Mouse (Mus musculus) left cerebral cortex, adult 2 months (tissue): ENCODE results near the gene Zfp574. TPM values are rescaled to one million over a fixed set of nuclear protein-coding genes. Genes with fewer than 3 reads are reported as not detected.

Source experiments
- DNase-seq, 2 experiments: peaks; one replicate each; pipeline ENCODE4 v3.0.0; 2021 to 2022; ENCODE audit warnings: low spot score in 2 of 2, mixed read lengths in 1 of 2; ENCODE audit errors: extremely low spot score in 1 of 2
- H3K27ac ChIP-seq: fragments of 200-600 bp; 2 replicates; pipeline ENCODE4 v1.8.1; 2022
- H3K4me3 ChIP-seq: fragments of 200-600 bp; 2 replicates; pipeline ENCODE4 v1.8.1; 2022
- CTCF ChIP-seq: fragments of 200-600 bp; IDR thresholded peaks from 2 replicates; pipeline ENCODE4 v1.8.1; 2022; ENCODE audit warnings: antibody characterized with exemption, mild to moderate bottlenecking, moderate library complexity
- intact Hi-C: fragments of 180-260 bp; cut with DNase I; formaldehyde crosslinking; loops from one replicate; pipeline ENCODE4 v1.15.1; 2025
- microRNA-seq, 2 experiments: library from miRNA; unstranded; fragments of <30 nt; microRNA quantifications; one replicate each; pipeline ENCODE4 v1.2.0; 2021
- total RNA-seq, 2 experiments: library from RNA; stranded (reverse); gene quantifications; 2 replicates each; pipeline ENCODE4 v1.2.3; 2021

The Zfp574 gene
- total RNA-seq, 2 experiments from 2014 or later = 37.1 to 37.7 TPM

DNA sequence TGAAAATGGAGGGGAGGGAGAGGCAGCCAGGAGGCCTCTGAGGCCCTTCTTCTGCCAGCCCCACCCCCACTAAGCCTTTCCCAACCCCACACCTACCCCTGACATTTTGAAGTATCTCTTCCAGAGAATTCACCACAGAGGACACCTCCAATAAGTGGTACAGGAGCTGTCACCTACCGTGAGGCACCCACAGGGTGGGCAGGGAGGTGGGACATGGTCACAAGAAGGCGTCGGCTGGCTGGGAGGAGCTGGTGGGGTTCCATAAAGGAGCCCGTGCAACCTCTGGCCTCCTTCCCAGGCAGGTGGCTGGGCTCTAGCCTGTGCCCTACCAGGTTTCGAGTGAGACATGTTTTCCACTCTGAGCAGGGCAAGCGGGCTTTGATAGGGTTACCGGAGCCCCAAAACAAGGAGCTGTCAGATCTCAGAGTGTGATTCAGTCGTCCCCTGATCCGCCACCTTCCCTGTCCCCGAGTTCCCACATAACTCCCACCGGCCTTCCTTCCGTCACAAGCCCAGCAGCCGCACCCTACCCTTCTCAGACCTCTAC is 48.9 kb downstream of the Zfp574 start:
- intact Hi-C loops = no loop called here
- no peak overlapping the region for H3K4me3 ChIP-seq
- H3K27ac ChIP-seq = no peak overlapping the region
- no peak for TF ChIP-seq CTCF
- DNase-seq = no peak

DNA sequence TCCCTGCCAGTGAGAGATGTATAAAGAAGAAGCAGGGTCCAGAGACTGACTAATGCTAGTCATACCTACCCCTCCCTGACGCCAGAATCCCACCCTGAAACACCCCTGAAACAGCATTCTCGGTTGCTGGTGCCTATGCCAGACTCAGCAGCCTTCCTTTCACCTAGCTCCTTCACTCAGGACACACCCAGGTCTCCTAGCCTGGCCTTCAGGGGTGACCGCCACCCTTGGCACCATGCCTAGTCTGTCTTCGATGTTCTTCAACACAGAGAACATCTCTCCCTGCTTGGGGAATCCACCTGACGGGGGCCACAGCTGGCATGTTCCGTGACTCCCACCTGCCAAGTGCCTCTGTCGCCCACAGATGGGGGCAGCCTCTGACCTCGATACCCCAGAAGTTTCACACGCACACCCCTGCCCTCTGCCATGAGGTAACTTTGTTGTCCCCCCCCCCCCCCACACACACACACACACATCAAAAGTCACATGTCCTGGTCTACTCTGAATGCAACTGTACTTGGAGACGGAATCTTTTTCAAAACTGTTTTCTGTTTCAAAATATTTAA is 53.4 kb downstream of the Zfp574 start:
- Histone ChIP-seq H3K27ac (no peak overlapping the region), H3K4me3 (no peak overlapping the region)
- no peak for DNase-seq
- no peak for TF ChIP-seq CTCF
- intact Hi-C loops = no loop called here

DNA sequence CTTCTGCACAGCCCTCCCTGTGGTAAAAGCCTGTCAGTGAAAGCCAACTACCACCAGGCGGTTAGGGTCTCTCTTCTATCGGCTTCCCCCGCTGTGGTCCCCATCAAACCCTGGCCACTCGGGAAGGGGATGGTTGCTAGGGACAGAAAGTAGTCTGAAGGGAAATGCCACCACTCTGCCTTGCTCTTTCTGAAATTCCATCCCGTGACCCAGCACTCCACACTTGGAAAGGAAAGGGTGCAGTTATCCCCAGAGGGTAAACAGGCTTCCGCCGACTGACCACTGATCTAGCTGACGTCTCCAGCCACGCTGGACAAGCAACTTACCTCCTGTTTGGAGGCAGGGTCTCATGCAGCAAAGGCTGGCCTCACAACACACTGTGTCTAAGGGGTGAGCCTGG is 55.6 kb downstream of the Zfp574 start:
- H3K4me3 ChIP-seq = no peak overlapping the region
- intact Hi-C loops = no loop called here
- no peak overlapping the region for H3K27ac ChIP-seq
- TF ChIP-seq CTCF = no peak
- DNase-seq = no peak

DNA sequence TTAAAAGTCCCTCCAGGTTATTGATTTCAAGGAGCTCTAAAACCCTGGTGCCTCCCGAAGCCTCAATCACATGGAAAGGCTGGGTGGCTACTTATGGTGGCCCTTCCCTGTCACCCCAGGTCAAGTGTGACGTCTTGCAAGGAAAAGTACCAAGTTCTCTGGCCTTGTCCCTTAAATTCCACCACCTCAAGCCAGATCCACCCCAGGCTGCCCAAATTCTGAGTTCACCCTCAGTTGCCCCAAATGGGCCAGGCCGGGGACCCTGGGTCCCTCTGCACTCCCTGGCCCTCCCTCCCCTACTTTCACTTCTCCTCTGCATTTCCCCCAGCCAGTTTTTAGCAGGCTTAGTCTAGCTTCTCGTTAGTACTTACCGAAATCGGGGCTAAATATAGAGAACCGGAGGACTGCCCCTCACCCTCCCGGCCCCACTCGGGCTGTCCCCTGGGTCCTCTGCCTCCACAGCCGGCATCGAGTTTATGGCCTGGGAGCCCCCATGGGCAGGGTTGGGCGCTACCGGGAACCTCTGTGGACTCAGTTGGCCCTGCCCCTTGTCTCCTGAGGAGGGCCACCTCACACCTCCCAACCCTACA is 57.1 kb downstream of the Zfp574 start:
- intact Hi-C loops = no loop called here
- no peak for DNase-seq
- Histone ChIP-seq H3K27ac (no peak overlapping the region), H3K4me3 (no peak overlapping the region)
- TF ChIP-seq CTCF = no peak

DNA sequence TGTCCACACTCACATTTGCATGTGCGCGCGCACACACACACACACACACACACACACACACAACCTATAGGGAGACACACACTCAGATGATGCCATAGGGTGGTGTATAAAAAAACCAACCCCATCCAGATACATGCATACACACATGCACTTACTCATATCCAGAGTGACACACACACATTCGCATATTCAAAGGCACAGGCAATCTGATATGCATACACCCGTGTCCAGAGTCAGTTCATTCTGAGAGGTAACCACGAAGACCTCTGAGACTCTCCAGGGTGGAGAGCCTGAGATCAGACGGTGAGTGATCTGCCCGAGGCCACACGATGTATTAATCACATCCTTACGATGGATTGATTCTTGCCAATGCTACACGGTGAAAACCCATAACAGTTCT is 58.2 kb downstream of the Zfp574 start:
- Histone ChIP-seq H3K27ac (no peak overlapping the region), H3K4me3 (no peak overlapping the region)
- DNase-seq = no peak
- intact Hi-C loops = no loop called here
- TF ChIP-seq CTCF = no peak

DNA sequence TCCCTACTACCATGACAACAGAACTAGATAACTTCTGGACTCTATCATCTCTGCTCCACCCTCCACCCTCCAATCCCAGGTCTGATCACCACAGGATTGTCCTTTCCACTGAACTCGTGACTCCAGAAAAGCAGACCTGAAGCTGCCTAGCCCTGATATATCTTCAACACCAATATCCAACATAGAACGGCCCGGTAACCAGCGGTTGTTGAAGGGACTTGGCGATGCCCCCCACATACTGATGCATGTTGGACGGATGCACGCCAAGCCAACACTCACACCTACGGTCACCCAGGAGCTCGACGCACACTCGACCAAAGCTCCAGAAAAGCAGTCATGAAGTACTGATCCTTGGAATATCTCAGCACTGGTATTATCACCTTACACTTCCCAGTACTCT is 58.9 kb downstream of the Zfp574 start:
- no peak for TF ChIP-seq CTCF
- intact Hi-C loops = no loop called here

DNA sequence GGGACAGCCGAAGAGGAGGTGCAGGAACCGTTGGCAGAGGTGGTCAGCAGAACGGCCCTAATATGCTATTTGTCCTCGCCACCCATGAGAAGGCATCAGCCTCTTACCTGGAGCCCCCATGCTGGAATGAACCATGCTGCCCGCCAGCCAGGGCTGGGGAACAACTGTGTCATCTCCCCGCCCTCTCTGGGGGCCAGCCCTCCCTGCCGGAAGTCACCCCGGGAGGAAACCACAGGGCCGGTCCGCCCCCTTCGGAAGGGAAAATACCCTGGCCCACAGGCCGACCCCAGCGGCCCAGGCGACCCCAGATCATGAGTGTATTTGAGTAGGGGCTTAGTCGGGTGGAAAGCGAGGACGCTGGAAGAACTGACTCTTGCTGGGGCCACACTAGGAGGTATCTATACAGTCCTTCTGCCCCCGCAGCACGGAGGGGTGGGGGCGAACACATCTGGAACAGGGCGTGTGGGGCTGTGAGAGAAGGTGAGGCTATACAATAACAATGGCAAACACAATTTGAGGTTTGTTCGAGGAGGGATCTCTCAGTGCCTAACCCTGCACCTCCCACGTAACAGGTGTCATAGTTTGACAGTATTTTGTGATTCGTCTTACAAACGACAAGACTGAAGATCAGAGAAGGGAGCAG is 60.1 kb downstream of the Zfp574 start:
- Histone ChIP-seq H3K27ac (no peak overlapping the region), H3K4me3 (no peak overlapping the region)
- intact Hi-C loops = loop anchor here (2.0 kb wide), 2 partner anchors 26 to 46 kb away; partner anchors contain the start of gene Pou2f2
- TF ChIP-seq CTCF = no peak
- DNase-seq = no peak

More for the DNA sequence above, 58.9 kb downstream of the Zfp574 start:
- DNase-seq = no peak
- Histone ChIP-seq H3K4me3 (no peak overlapping the region), H3K27ac (no peak overlapping the region)

Small RNA genes lying within 50 kb of the gene (microRNA-seq; reads per million reads assigned to microRNA genes)
- gene Mir6537 = 0 reads per million in 2 experiments

Other genes with a start within 250 kb of the Zfp574 start
- 1 to 10 TPM in 1 of 2 experiments, not detected in 1; 1.0 TPM for gene Gm9844, start 210.4 kb upstream of the Zfp574 start, total RNA-seq
- gene Lypd4, start 202.6 kb upstream of the Zfp574 start, total RNA-seq = not detected
- not detected for gene Dmrtc2, start 202.5 kb upstream of the Zfp574 start, total RNA-seq
- 100 to 1,000 TPM; 488 to 501 TPM for gene Rps19, start 188.2 kb upstream of the Zfp574 start, total RNA-seq
- gene Cd79a, start 175.2 kb upstream of the Zfp574 start, total RNA-seq = under 1 TPM; 0.37 to 0.38 TPM
- 10 to 100 TPM; 75.1 to 86.6 TPM for gene Arhgef1, start 169.7 kb upstream of the Zfp574 start, total RNA-seq
- gene Gm4881, start 128.1 kb upstream of the Zfp574 start, total RNA-seq = not detected
- gene Rabac1, start 99.8 kb upstream of the Zfp574 start, total RNA-seq = 100 to 1,000 TPM; 287 TPM
- gene Atp1a3, start 66.6 kb upstream of the Zfp574 start, total RNA-seq = 1,000 to 10,000 TPM; 1,970 to 2,141 TPM
- 100 to 1,000 TPM; 207 to 218 TPM for gene Grik5, start 221 bp upstream of the Zfp574 start, total RNA-seq
- gene Pou2f2, start 107.2 kb downstream of the Zfp574 start, total RNA-seq = 10 to 100 TPM; 12.5 to 14.0 TPM
- gene Dedd2, start 148.0 kb downstream of the Zfp574 start, total RNA-seq = 10 to 100 TPM; 23.9 to 26.3 TPM
- 10 to 100 TPM; 10.6 to 11.2 TPM for gene Zfp526, start 148.9 kb downstream of the Zfp574 start, total RNA-seq
- gene Gsk3a, start 165.3 kb downstream of the Zfp574 start, total RNA-seq = 100 to 1,000 TPM; 215 to 220 TPM
- 10 to 100 TPM; 61.5 to 68.2 TPM for gene Erf, start 178.2 kb downstream of the Zfp574 start, total RNA-seq
- 100 to 1,000 TPM; 215 to 228 TPM for gene Cic, start 195.1 kb downstream of the Zfp574 start, total RNA-seq
- gene Pafah1b3, start 225.4 kb downstream of the Zfp574 start, total RNA-seq = 10 to 100 TPM; 27.9 to 34.2 TPM
- under 1 TPM in 1 of 2 experiments, not detected in 1; 0.27 TPM for gene Prr19, start 228.8 kb downstream of the Zfp574 start, total RNA-seq
- gene Tmem145, start 233.5 kb downstream of the Zfp574 start, total RNA-seq = 10 to 100 TPM; 51.8 to 59.3 TPM
- gene Megf8, start 244.6 kb downstream of the Zfp574 start, total RNA-seq = 100 to 1,000 TPM; 110 to 115 TPM